Mouse (Mus musculus) liver, embryonic 14.5 days (tissue): ENCODE data around the gene Lrrc29.

Source experiments
- CTCF ChIP-seq: IDR thresholded peaks from 2 replicates; pipeline ENCODE4 v1.5.1; 2016; ENCODE audit warnings: antibody characterized with exemption, low read depth, control low read depth
- EP300 ChIP-seq: IDR thresholded peaks from 2 replicates; pipeline ENCODE4 v1.6.1; 2016; ENCODE audit warnings: antibody characterized with exemption, low read depth

- TF ChIP-seq EP300 (no peak), CTCF (no peak)
These were observed 4.2 kb upstream of the Lrrc29 start for GRCm38 (mm10) chr8:105330325-105330724.
